Mouse (Mus musculus) liver, adult 2 months (tissue): ENCODE measurements around the gene S100a13. TPM values are rescaled to one million over a fixed set of nuclear protein-coding genes. Genes with fewer than 3 reads are reported as not detected.

ENCODE experiments used
- DNase-seq: peaks from one replicate; pipeline ENCODE4 v3.0.0-alpha.2; 2011; ENCODE audit warnings: low read depth, low spot score; ENCODE audit errors: extremely low read depth
- H3K27ac ChIP-seq: fragments of 200-500 bp; replicated peaks from 2 replicates; pipeline ENCODE4 v1.5.1; 2012; ENCODE audit warnings: low read depth, mild to moderate bottlenecking, control low read depth, inconsistent platforms, low read length; ENCODE audit not compliant: insufficient read depth
- H3K27me3 ChIP-seq: fragments of 200-500 bp; 2 replicates; pipeline ENCODE4 v1.6.1; 2012; ENCODE audit warnings: mild to moderate bottlenecking, moderate library complexity, low read length, inconsistent platforms; ENCODE audit not compliant: control insufficient read depth, insufficient read depth
- H3K36me3 ChIP-seq: fragments of 200-500 bp; 2 replicates; pipeline ENCODE4 v1.6.1; 2012; ENCODE audit warnings: low read length, inconsistent platforms; ENCODE audit not compliant: control insufficient read depth, insufficient read depth
- H3K4me1 ChIP-seq: fragments of 200-500 bp; 2 replicates; pipeline ENCODE4 v1.6.1; 2011; ENCODE audit warnings: low read length; ENCODE audit not compliant: control insufficient read depth, insufficient read depth
- H3K4me3 ChIP-seq: fragments of 200-500 bp; 2 replicates; pipeline ENCODE4 v1.5.1; 2011; ENCODE audit warnings: low read depth, mild to moderate bottlenecking, control low read depth, low read length, moderate library complexity; ENCODE audit not compliant: insufficient read depth
- H3K79me2 ChIP-seq: fragments of 200-500 bp; 2 replicates; pipeline ENCODE4 v1.6.1; 2012; ENCODE audit warnings: inconsistent platforms, mild to moderate bottlenecking, low read length, moderate library complexity; ENCODE audit not compliant: control insufficient read depth, insufficient read depth
- H3K9ac ChIP-seq: fragments of 200-500 bp; 2 replicates; pipeline ENCODE4 v1.6.1; 2012; ENCODE audit warnings: low read depth, mild to moderate bottlenecking, control low read depth, inconsistent platforms, low read length
- CTCF ChIP-seq: fragments of 200-500 bp; IDR thresholded peaks from 2 replicates; pipeline ENCODE4 v1.5.1; 2011; ENCODE audit warnings: low read depth, low read length, control low read depth
- POLR2A ChIP-seq: fragments of 200-500 bp; IDR thresholded peaks from 2 replicates; pipeline ENCODE4 v1.6.1; 2011; ENCODE audit warnings: low read length, control low read depth; ENCODE audit not compliant: insufficient read depth; ENCODE audit errors: extremely low read depth
- WGBS: fragments of 180-500 bp; shearing (Covaris S2); methylation state at CpG from one replicate; pipeline ENCODE4 v1.1.7; 2018; 5-methylcytosine and 5-hydroxymethylcytosine counted together
- polyA plus RNA-seq: library from polyadenylated mRNA; depleted of rRNA; stranded (reverse); fragments of >200 nt; gene quantifications from 2 replicates; pipeline ENCODE4 v1.2.3, GENCODE M21; 2012
- total RNA-seq: library from RNA; depleted of rRNA; stranded (reverse); fragments of >200 nt; gene quantifications from 2 replicates; pipeline ENCODE4 v1.2.3, GENCODE M21; 2014

S100a13 gene
- total and polyA plus RNA-seq, 2 experiments = 40.2 to 81.7 TPM

GRCm38 (mm10) chr3:90515242-90515641, 1.0 kb downstream of the S100a13 start:
- peak overlapping the region; percentile 72 for H3K27ac ChIP-seq
- H3K36me3 ChIP-seq = peaks cover 5% of the 10 kb centered on the region
- peak overlapping the region; percentile 61 for H3K9ac ChIP-seq
- H3K4me1 ChIP-seq = peaks cover 14% of the 10 kb centered on the region
- no peaks in the 10 kb centered on the region; the same call in 1 of the 2 replicates for H3K79me2 ChIP-seq
- no peaks in the 10 kb centered on the region for H3K27me3 ChIP-seq
- TF ChIP-seq POLR2A (no peak), CTCF (no peak)
- peak overlapping the region; percentile 53 for H3K4me3 ChIP-seq
- peak; percentile 78 for DNase-seq
- WGBS = 0% methylated on average over 1 of the region's 1 CpGs

GRCm38 (mm10) chr3:90515789-90516188, 1.6 kb downstream of the S100a13 start:
- DNase-seq = no peak
- no peak overlapping the region for H3K4me3 ChIP-seq
- peaks cover 14% of the 10 kb centered on the region for H3K4me1 ChIP-seq
- no peak overlapping the region for H3K9ac ChIP-seq
- H3K27me3 ChIP-seq = no peaks in the 10 kb centered on the region
- TF ChIP-seq CTCF (no peak), POLR2A (no peak)
- 96% methylated on average over 4 of the region's 4 CpGs for WGBS
- no peaks in the 10 kb centered on the region; the same call in 1 of the 2 replicates for H3K79me2 ChIP-seq
- peak overlapping the region; percentile 72; the same call in 1 of the 2 replicates for H3K27ac ChIP-seq
- peaks cover 4% of the 10 kb centered on the region for H3K36me3 ChIP-seq

- 80% methylated on average over 4 of the region's 4 CpGs for WGBS
- H3K9ac ChIP-seq = no peak overlapping the region
- H3K27ac ChIP-seq = no peak overlapping the region
- peaks cover 8% of the 10 kb centered on the region for H3K36me3 ChIP-seq
- H3K27me3 ChIP-seq = no peaks in the 10 kb centered on the region
- H3K79me2 ChIP-seq = no peaks in the 10 kb centered on the region; the same call in 1 of the 2 replicates
- TF ChIP-seq CTCF = no peak
- TF ChIP-seq POLR2A = no peak
- peaks cover 14% of the 10 kb centered on the region for H3K4me1 ChIP-seq
- H3K4me3 ChIP-seq = no peak overlapping the region
- DNase-seq = no peak
Measured at GRCm38 (mm10) chr3:90517711-90518110, 3.5 kb downstream of the S100a13 start.

GRCm38 (mm10) chr3:90525421-90525820, 11.2 kb downstream of the S100a13 start:
- H3K79me2 ChIP-seq = no peaks in the 10 kb centered on the region
- H3K36me3 ChIP-seq = peaks cover 9% of the 10 kb centered on the region; the same call in 1 of the 2 replicates
- H3K27me3 ChIP-seq = no peaks in the 10 kb centered on the region
- WGBS = 67% methylated on average over 4 of the region's 4 CpGs
- TF ChIP-seq POLR2A (no peak), CTCF (peak; percentile 51; the same call in 1 of the 2 replicates)
- no peak overlapping the region for H3K9ac ChIP-seq
- no peaks in the 10 kb centered on the region for H3K4me1 ChIP-seq
- no peak overlapping the region for H3K27ac ChIP-seq
- H3K4me3 ChIP-seq = no peak overlapping the region
- peak; percentile 75 for DNase-seq

GRCm38 (mm10) chr3:90526076-90526475, 11.8 kb downstream of the S100a13 start:
- no peaks in the 10 kb centered on the region for H3K79me2 ChIP-seq
- no peak for TF ChIP-seq POLR2A
- no peak for TF ChIP-seq CTCF
- H3K9ac ChIP-seq = no peak overlapping the region
- H3K4me3 ChIP-seq = no peak overlapping the region
- H3K4me1 ChIP-seq = no peaks in the 10 kb centered on the region
- WGBS = 81% methylated on average over 2 of the region's 2 CpGs
- DNase-seq = no peak
- H3K27me3 ChIP-seq = no peaks in the 10 kb centered on the region
- no peak overlapping the region for H3K27ac ChIP-seq
- peaks cover 8% of the 10 kb centered on the region; the same call in 1 of the 2 replicates for H3K36me3 ChIP-seq

- Histone ChIP-seq H3K4me3 (no peak within 1 kb of the TSS), H3K79me2 (no peaks in the 10 kb centered on the region), H3K4me1 (no peaks in the 10 kb centered on the region), H3K36me3 (peaks cover 8% of the 10 kb centered on the region; the same call in 1 of the 2 replicates), H3K27ac (no peak within 1 kb of the TSS), H3K9ac (no peak within 1 kb of the TSS), H3K27me3 (no peaks in the 10 kb centered on the region)
- no peak for DNase-seq
- TF ChIP-seq POLR2A (no peak), CTCF (no peak)
- 66% methylated on average over 5 of the region's 5 CpGs for WGBS
Measured at GRCm38 (mm10) chr3:90526580-90526979, 12.3 kb downstream of the S100a13 start, which contains the start of gene S100a14. S100a14 (plus strand) TSS chr3:90526856.
